Mouse (Mus musculus): ENCODE measurements around the gene Rsad1.

The Rsad1 gene

GRCm38 (mm10) chr11:94548041-94548784, 842 bp downstream of the Rsad1 start:
- DNase-seq (ENCODE audit: low read depth, low spot score) = no peak

- DNase-seq (ENCODE audit: low read depth, low spot score) = no peak
Measured at GRCm38 (mm10) chr11:94547271-94547670, 1.8 kb downstream of the Rsad1 start.

GRCm38 (mm10) chr11:94546381-94546780, 2.7 kb downstream of the Rsad1 start:
- peak; percentile 41 for DNase-seq (ENCODE audit: low read depth, low spot score)

GRCm38 (mm10) chr11:94544422-94544821, 4.6 kb downstream of the Rsad1 start:
- DNase-seq (ENCODE audit: low read depth, low spot score) = no peak

GRCm38 (mm10) chr11:94543932-94544331, 5.1 kb downstream of the Rsad1 start:
- DNase-seq (ENCODE audit: low read depth, low spot score) = peak; percentile 66

GRCm38 (mm10) chr11:94543344-94543743, 5.7 kb downstream of the Rsad1 start:
- no peak for DNase-seq (ENCODE audit: low read depth, low spot score)

- no peak for DNase-seq (ENCODE audit: low read depth, low spot score)
Measured at GRCm38 (mm10) chr11:94542400-94542799, 6.7 kb downstream of the Rsad1 start.

GRCm38 (mm10) chr11:94539761-94540160, 9.3 kb downstream of the Rsad1 start:
- no peak for DNase-seq (ENCODE audit: low read depth, low spot score)

- DNase-seq (ENCODE audit: low read depth, low spot score) = no peak
Measured at GRCm38 (mm10) chr11:94538733-94539292, 10.2 kb downstream of the Rsad1 start.

- no peak for DNase-seq (ENCODE audit: low read depth, low spot score)
Measured at GRCm38 (mm10) chr11:94533171-94533570, 15.9 kb downstream of the Rsad1 start.

- no peak for DNase-seq (ENCODE audit: low read depth, low spot score)
Measured at GRCm38 (mm10) chr11:94528879-94529278, 20.2 kb downstream of the Rsad1 start.

- peak; percentile 25 for DNase-seq (ENCODE audit: low read depth, low spot score)
Measured at GRCm38 (mm10) chr11:94526171-94526879, 22.7 kb downstream of the Rsad1 start.

GRCm38 (mm10) chr11:94521219-94521843, 27.7 kb downstream of the Rsad1 start, which contains the start of gene Mycbpap:
Gene Mycbpap, minus strand, starts transcription at chr11:94521742.
- peak; percentile 69 for DNase-seq (ENCODE audit: low read depth, low spot score)

GRCm38 (mm10) chr11:94513452-94513851, 35.6 kb downstream of the Rsad1 start:
- DNase-seq (ENCODE audit: low read depth, low spot score) = no peak

GRCm38 (mm10) chr11:94508976-94509375, 40.1 kb downstream of the Rsad1 start:
- DNase-seq (ENCODE audit: low read depth, low spot score) = no peak

GRCm38 (mm10) chr11:94501482-94501881, 47.6 kb downstream of the Rsad1 start:
- DNase-seq (ENCODE audit: low read depth, low spot score) = no peak

- no peak for DNase-seq (ENCODE audit: low read depth, low spot score)
Measured at GRCm38 (mm10) chr11:94500362-94500761, 48.7 kb downstream of the Rsad1 start.

GRCm38 (mm10) chr11:94499661-94500152, 49.3 kb downstream of the Rsad1 start, which contains the start of gene Epn3:
Gene Epn3, minus strand, starts transcription at chr11:94499974.
- no peak for DNase-seq (ENCODE audit: low read depth, low spot score)

- DNase-seq (ENCODE audit: low read depth, low spot score) = no peak
Measured at GRCm38 (mm10) chr11:94499035-94499434, 50.0 kb downstream of the Rsad1 start.

GRCm38 (mm10) chr11:94498093-94498996, 50.7 kb downstream of the Rsad1 start:
- DNase-seq (ENCODE audit: low read depth, low spot score) = no peak

- peak; percentile 44 for DNase-seq (ENCODE audit: low read depth, low spot score)
Measured at GRCm38 (mm10) chr11:94495415-94495814, 53.6 kb downstream of the Rsad1 start.

All from R1 (cell line).